Mouse (Mus musculus): Measurements from ENCODE around the gene Pla2g3. TPM values are rescaled to one million over a fixed set of nuclear protein-coding genes. Genes with fewer than 3 reads are reported as not detected.

The Pla2g3 gene
- total RNA-seq, 2 experiments from 2014 or later: 6.9 to 19.4 TPM

GRCm38 (mm10) chr11:3516121-3516520 is 28.0 kb downstream of the Pla2g3 start:
- intact Hi-C loops (cut with DNase I): loop anchor here (10.0 kb wide), 1 partner anchor 121 kb away; no protein-coding TSS in a partner anchor
- no peak for DNase-seq (ENCODE audit: extremely low spot score in 1 of 2, low spot score in 2 of 2)

GRCm38 (mm10) chr11:3516859-3517845 is 29.1 kb downstream of the Pla2g3 start:
- intact Hi-C loops (cut with DNase I): loop anchor here (10.0 kb wide), 1 partner anchor 122 kb away; no protein-coding TSS in a partner anchor
- peak in 1 of 2 experiments; percentile 69 for DNase-seq (ENCODE audit: extremely low spot score in 1 of 2, low spot score in 2 of 2)

- no peak for DNase-seq (ENCODE audit: extremely low spot score in 1 of 2, low spot score in 2 of 2)
- intact Hi-C loops (cut with DNase I): loop anchor here (10.0 kb wide), 1 partner anchor 123 kb away; no protein-coding TSS in a partner anchor
These were observed 30.0 kb downstream of the Pla2g3 start for GRCm38 (mm10) chr11:3517846-3518732.

- intact Hi-C loops (cut with DNase I): loop anchor here (10.0 kb wide), 1 partner anchor 124 kb away; no protein-coding TSS in a partner anchor
- no peak for DNase-seq (ENCODE audit: extremely low spot score in 1 of 2, low spot score in 2 of 2)
These were observed 31.1 kb downstream of the Pla2g3 start for GRCm38 (mm10) chr11:3519051-3519726.

DNA sequence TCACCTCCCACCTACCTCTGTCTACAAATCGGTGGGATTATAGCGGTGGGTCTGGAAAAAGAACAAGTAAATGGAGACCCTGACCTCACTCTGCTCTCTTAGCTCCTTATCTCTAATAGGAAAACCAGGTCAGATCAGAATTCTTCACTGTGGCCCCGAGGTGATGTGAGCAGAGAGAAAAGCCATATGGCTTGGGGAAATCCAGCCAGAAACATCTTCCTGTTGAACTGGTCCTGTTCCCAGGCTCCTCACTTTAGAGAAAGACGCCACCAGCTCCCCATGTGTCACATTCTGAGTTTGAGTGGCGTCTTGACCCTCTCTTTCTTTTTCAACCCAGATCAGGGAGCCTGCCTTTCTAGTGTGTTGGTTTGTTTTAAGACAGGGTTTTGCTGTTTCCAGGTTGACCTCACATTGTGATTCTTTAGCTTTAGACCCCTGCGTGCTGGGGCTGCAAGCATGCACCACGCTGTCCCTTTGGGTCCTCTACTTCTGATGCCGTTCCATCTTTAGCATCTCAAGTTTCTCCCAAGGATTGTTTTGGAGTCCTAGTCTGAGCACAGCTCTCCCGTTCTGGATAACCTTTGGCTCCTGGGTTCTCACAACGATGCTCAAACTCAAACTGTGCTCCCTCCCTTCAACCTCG is 31.8 kb downstream of the Pla2g3 start:
- no peak for DNase-seq (ENCODE audit: extremely low spot score in 1 of 2, low spot score in 2 of 2)
- intact Hi-C loops (cut with DNase I): loop anchor here (10.0 kb wide), 1 partner anchor 125 kb away; no protein-coding TSS in a partner anchor

GRCm38 (mm10) chr11:3520919-3521318 is 32.8 kb downstream of the Pla2g3 start:
- DNase-seq (ENCODE audit: extremely low spot score in 1 of 2, low spot score in 2 of 2): no peak
- intact Hi-C loops (cut with DNase I): no loop called here

DNA sequence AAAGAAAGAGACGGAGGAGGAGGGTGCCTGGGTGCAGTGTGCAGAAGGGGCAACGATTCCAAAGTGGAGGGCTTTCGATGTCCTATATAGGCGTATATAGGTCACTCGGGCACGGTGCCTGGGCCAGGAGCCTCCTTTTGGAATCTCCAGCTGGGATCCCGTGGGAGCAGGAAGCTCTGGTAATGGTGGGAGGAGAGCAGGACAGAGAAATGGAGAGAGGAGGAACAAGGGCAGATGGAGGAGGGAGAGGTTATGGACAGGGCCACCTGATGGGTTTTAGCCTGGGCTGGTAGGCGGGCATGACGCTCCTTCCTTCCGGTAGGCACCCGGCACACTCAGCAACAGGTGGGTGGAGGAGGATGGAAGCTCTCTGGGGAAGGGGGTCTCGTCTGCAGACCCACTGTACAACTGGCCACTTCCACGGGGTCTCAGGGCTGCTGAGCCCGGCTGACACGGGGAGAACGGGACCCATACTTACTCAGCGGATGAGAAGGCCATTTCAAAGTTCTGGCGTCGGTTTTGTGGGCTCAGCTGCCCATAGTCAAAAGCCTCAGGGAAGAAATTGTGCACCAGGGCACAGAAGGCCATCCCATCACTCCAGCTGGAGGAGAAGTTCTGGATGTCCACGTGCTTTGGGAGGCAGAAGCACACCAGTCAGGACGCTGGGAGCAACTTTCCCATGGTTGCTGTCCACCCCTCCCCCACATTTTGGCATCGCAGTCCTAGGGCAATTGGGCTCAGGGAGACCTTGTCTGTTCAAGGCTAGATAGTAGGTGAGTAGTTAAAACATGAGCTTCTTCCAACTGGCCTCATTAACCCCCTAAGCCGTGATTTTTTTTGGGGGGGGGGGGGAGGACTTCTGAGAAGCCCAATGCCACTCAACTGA is 33.5 kb downstream of the Pla2g3 start:
- DNase-seq (ENCODE audit: extremely low spot score in 1 of 2, low spot score in 2 of 2): peak in 1 of 2 experiments; percentile 30
- intact Hi-C loops (cut with DNase I): no loop called here

DNA sequence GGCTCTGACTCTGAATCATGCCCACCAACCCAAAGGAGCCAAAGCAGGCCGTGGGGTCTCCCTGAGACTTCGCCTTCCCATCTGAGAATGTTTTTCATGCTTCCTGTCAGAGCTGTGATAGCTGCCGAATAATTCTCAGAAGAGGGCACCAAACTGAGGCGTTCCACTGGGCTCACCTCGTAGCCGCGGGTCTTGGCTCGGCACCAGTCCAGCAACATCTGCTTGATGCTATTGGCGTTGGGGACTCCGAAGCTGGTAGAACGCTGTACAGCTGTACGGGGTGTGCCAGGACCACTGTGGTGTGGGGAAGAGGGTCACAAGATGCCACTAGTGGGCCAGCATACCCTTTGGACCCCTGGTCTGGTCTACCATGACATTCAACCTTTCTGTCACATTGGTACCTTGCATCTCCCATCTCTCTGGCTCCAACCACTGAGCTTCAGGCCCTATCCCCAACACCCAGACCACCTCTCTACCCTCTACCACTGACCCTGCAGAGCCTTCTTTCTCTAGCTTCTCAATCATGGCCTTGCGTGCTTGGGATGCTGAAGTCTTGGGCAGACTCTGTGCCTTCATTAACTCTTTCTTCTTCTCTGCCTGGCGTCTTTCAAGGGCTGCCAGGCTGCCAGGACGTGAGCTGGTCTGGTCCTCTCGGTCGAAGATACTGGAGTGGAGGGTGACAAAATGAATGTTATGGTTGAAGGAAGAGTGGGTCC is 34.4 kb downstream of the Pla2g3 start:
- intact Hi-C loops (cut with DNase I): no loop called here
- no peak for DNase-seq (ENCODE audit: extremely low spot score in 1 of 2, low spot score in 2 of 2)

GRCm38 (mm10) chr11:3523840-3524582 is 35.9 kb downstream of the Pla2g3 start:
- no peak for DNase-seq (ENCODE audit: extremely low spot score in 1 of 2, low spot score in 2 of 2)
- intact Hi-C loops (cut with DNase I): no loop called here

DNA sequence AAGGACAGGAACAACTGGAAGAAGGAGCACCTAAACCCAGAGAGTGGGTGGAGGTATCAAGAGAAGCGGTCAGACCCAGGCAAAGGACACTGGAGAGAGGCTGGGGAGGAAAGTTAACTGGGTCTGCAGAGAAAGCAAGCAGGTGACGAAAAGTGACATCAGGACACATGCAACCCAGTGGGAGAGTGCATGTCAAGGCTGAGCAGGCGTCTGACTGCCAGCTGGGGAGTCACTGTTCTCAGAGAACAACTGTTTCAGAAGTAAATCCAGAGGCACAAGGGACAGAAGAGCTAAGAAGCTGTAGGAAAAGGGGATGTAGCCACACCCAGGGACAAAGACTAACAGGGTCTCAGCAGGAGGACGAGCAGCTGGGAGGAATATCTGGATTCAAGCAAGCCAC is 37.5 kb downstream of the Pla2g3 start:
- no peak for DNase-seq (ENCODE audit: extremely low spot score in 1 of 2, low spot score in 2 of 2)
- intact Hi-C loops (cut with DNase I): no loop called here

GRCm38 (mm10) chr11:3526207-3526606 is 38.1 kb downstream of the Pla2g3 start:
- no peak for DNase-seq (ENCODE audit: extremely low spot score in 1 of 2, low spot score in 2 of 2)
- intact Hi-C loops (cut with DNase I): no loop called here

GRCm38 (mm10) chr11:3526979-3527738 is 39.1 kb downstream of the Pla2g3 start:
- intact Hi-C loops (cut with DNase I): no loop called here
- DNase-seq (ENCODE audit: extremely low spot score in 1 of 2, low spot score in 2 of 2): no peak

DNA sequence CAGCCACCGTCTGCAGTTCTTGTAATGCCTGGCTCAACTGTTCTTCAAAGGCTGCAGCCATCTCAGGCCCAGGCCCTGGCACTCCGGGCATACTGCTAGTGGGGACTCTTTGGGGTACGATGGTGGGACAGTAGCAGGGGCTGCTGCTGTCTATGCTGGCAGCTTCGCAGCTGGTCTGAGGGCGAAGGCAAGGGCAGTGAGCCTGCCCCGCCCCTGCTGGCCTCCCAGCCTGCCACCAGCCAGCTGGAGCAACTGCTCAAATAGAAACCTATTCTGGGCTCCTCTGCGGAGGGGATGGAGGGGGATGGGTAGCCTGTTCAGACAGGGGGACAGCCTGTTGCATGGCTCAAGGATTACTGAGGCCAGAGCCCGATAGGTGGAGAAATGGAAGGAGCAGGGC is 39.7 kb downstream of the Pla2g3 start:
- DNase-seq (ENCODE audit: extremely low spot score in 1 of 2, low spot score in 2 of 2): peak in 1 of 2 experiments; percentile 38
- intact Hi-C loops (cut with DNase I): no loop called here

DNA sequence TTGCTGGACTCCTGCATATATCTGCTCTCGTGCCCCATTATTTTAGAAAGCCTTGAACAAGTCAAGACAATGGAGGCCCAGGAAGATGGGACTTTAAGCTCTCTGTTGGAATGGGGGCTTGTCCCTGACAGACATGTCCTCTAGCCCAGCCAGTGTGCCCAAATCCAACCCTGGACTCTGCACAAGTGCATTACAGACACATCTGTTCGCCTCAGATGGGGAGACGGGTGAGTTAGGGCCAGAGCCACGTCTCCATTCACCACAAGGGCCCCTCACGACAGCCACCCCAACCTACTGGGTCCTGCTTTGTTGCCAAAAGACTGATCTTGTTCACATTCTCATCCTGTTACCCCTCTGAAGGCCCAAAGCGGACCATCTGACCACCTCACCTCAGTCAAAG is 40.1 kb downstream of the Pla2g3 start:
- intact Hi-C loops (cut with DNase I): no loop called here

More for the DNA sequence above, 40.1 kb downstream of the Pla2g3 start:
- DNase-seq (ENCODE audit: extremely low spot score in 1 of 2, low spot score in 2 of 2): no peak

All from left cerebral cortex, postnatal 10 days (tissue).